Mouse (Mus musculus) common myeloid progenitor, adult 5-6 weeks (primary cell): ENCODE data around the gene Gm28051. TPM values are rescaled to one million over a fixed set of nuclear protein-coding genes. Genes with fewer than 3 reads are reported as not detected.

ENCODE experiments used
- ATAC-seq: replicated peaks from 2 replicates; pipeline ENCODE4 v1.8.0; 2016; ENCODE audit warnings: low read depth, mild to moderate bottlenecking, moderate TSS enrichment, inconsistent platforms; ENCODE audit not compliant: poor library complexity, severe bottlenecking
- total RNA-seq: library from RNA; stranded (forward); fragments of 200-1000, 187-1606 nt; gene quantifications from 2 replicates; pipeline ENCODE4 v1.2.3, GENCODE M21; 2017

Gene Gm28051
- total RNA-seq, 1 experiment from 2014 or later, result not detected

DNA sequence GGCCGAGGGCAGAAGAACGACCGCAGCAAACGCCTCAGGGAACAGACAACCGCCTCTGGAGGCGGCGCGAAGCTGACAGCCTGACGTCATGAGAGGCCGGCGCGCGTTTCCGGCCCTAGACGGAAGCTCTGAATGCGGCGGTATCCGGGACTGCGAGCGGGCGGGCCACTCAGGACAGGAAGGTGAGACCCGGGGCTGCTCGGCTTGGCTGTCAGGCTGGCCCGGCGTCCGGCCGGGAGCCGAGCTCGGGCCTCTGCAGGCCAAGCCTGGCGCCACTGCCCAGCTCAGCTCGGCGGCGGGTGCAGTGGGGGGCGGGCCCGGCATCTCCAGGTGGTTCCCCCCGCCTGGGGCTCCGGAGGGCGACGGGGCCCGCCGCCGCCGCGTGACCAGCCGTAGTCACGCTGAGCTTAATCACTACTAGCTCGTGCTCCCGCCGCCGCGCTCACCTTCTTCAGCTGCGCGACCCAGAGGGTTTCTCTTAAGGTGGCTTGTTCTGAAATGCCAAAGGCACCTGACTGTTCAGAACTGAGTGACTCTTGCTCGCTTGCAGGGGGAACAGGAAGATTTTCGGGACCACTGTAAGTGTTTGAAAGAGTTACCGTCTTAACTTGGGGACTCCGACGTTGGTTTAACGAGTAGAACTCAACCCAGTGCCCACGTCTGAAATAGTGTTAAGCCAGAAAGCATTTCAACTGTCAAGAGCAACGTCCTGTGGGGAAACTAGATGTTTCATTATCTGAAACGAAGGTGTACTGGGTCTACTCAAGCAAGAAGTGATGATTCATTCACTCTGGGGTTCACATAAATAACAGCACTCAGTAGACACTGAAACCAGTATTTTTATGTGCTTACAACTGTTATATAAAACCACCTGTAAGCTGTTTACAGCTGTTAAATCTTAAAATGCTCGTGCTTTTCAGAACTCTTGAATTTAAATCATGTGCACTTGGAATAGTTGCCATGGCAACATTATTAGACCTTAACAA is 13.7 kb downstream of the Gm28051 start, which contains the start of the genes Moap1 and Tmem251:
Moap1 (minus strand) TSS at position 73 of the 986 bp plus-strand sequence.
Tmem251 (plus strand) TSS at position 174 of the 986 bp plus-strand sequence.
- ATAC-seq, result peak; percentile 86

GRCm38 (mm10) chr12:102743036-102743588 is 14.5 kb downstream of the Gm28051 start:
- peak; percentile 1; the same call in 1 of the 2 replicates for ATAC-seq

DNA sequence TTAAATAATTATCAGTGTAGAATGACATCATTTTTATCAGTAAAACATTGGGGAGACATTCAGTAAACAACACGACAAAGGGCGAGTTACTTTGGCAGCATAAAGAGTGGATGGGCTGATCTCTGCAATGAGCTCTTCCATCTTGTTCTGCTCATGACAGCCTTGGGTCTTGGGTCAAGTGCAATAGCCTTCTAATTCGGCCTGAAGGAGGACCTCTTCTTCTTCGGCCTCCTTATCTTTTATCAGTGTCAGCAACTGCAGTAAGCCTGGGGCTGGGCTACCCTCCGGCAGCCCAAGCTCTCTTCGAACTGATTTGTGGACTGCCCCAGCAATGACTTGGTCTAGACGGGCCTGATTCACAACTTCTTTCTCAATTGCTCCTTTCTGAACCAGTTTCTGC is 15.5 kb downstream of the Gm28051 start:
- no peak for ATAC-seq

GRCm38 (mm10) chr12:102740285-102740684 is 17.3 kb downstream of the Gm28051 start:
- no peak for ATAC-seq

DNA sequence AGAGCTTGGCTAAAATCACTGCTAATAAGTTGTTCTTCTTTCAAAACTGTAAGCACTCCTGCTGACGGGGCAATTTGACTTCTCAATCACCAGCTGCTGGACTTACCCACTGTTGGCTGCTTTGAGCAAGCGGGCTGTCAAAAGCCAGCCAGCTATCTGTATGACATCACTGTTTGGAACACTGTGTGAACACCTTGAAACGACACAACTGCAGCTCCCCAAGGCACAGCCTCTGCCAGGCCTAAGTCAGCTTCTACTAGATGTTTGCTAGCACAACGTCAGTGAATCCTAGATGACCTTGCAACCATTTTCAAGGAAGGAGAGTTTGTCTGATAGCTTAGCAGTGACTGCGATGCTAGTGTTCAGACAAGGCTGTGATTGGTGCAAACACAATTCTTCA is 18.5 kb downstream of the Gm28051 start:
- ATAC-seq, result no peak

- peak; percentile 66 for ATAC-seq
Measured at GRCm38 (mm10) chr12:102733381-102733780, 24.2 kb downstream of the Gm28051 start.

GRCm38 (mm10) chr12:102730798-102731619 is 26.6 kb downstream of the Gm28051 start:
- no peak for ATAC-seq

DNA sequence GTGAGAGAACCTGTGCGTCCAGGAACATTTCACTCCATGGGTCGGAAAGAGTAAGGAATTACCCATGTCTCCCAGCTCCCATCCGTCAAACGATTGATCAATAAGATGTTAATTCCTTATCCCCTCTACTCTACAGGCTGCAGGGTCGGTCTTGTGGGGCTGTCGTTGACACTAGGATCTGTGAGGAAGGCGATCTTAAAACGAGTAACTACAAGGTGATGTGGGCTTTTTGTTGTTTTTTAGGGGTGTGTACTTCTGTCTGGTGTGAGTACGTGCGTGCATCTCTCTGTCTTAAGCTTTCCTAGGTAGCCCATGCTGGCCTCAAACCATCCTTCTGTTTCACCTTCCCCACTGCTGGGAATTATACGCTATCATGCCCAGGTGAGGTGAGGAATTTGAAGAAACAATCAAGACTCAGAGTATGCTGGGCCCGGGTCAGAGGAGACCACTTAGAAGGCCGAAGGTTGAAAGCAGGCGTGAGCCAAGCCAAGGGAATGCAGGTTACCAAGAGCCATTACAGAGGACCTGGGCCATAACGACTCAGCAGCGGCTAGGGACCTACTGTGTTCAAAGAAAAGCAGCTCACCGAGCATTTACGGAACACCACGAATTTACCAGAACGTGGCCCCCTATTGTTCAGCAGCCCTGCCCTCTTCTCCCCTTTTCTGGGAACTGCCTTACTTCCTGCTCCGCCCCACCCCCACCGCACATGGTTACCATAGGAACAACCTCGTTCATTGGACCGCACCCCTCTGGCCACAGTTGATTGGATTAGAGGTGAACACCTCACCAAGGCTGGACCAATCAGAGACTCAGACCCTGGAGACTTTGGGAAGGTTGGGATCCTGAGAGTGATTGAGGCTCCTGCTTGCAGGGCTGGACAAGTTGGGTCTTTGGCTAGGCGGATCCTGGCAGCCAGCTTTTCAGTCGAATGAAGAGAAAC is 27.4 kb downstream of the Gm28051 start:
- peak; percentile 93 for ATAC-seq

GRCm38 (mm10) chr12:102725761-102726175 is 31.8 kb downstream of the Gm28051 start:
- no peak for ATAC-seq

DNA sequence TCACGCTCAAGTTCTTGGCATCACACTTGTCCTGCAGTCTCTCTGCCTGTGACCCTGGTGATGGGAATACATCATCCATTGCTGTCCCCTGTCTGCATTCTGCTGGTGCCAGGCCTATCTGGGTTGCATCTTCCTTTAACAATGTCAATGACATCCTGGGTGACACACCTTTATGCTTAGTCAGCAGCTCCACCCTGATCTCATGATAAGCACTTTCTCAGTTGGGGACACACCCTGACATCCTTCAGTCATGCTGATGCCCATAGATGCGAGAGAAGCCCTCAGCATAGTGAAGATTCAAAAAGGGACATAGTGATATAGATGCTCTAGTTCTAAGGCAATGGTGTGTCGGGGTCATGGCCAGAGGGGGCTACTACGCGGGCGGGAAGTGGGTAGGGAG is 32.4 kb downstream of the Gm28051 start:
- ATAC-seq, result no peak

GRCm38 (mm10) chr12:102723861-102724260 is 33.7 kb downstream of the Gm28051 start:
- ATAC-seq, result no peak

GRCm38 (mm10) chr12:102722966-102723365 is 34.6 kb downstream of the Gm28051 start:
- ATAC-seq, result no peak

DNA sequence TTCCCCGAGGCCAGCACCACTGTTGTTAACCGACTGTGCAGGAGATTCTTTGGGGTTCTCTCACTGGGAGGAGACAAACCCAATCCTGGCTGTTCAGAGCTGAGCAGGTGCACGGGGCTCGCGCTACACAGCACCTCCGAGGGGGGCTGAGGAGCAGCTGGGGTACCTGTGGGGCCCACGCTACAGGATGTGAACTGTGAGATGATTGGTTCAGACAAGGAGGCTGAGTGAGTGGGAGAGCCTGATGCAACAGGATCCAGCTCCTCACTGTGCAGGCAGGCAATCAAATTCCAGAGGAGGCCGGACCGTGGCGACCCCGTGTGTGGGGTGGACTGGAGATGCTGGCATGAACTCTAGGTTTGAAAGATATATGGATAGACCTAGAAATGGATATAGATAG is 35.1 kb downstream of the Gm28051 start:
- ATAC-seq, result no peak

DNA sequence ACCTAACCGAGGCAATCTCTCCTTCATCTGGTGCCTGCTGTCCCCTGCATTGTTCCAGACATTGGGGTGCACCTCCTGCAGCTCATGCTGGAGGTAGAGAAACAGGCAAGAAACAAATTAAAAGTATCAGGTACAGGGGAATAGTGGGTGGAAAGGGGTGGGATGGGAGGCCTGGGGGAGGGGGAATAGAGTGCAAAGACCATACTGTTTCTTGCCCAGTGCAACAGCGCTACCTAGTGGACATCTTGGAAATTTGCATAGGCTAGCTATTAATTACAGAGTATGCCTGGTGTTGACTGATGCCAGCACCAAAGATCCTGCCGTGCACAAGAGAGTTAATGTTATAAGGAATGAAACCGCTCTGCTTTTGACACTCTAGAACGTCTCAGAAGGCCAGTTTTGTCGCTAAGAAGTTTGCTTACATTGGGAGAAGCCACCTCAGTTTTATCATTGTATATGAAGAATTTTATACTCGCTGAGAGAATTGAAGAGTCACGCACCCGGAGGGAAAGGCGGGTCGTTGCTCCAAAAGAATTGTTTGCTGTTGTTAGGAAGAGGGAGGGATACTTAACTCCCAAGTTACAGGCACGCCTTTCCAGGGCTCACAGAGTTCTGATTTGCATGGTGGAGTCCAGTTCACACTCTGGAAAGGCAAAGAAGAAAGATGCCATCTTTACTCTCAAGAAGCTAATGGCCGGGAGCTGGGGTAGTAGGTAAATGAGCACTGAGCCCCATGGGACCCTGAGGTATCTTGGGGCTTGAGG is 37.8 kb downstream of the Gm28051 start:
- peak; percentile 84 for ATAC-seq

DNA sequence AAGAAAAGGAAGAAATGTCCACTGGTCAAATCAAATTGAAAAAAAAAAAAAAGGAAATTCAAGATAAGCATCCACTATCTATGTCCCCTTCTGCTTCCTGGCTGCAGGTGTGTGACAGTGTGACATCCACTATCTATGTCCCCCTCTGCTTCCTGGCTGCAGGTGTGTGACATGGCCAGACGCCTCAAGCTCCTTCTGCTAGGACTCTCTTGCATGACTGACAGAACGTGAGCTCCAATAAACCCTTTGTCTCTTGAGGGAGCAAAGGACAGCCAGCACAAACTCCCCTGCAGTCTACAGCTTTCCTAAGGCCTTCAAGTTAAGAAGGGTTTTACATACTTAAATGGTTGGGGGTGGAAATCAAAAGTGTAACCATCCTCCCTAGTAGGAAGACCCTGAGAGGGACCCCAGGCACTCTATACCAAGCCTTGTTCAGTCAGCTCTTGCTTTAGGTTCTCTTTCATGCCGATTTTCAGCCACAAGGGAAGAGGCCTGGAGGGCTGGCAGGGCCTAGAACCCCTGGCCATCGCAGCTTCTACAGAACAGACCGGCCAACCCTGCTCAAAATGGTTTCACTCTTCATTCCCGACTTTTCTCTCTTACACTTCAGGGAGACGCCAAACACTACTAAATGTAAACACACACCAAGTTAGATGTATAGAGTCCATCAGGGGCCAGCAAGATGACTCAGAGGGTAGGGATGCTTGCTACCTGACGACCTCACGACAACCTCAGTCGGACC is 42.7 kb downstream of the Gm28051 start:
- ATAC-seq, result peak; percentile 17; the same call in 1 of the 2 replicates

DNA sequence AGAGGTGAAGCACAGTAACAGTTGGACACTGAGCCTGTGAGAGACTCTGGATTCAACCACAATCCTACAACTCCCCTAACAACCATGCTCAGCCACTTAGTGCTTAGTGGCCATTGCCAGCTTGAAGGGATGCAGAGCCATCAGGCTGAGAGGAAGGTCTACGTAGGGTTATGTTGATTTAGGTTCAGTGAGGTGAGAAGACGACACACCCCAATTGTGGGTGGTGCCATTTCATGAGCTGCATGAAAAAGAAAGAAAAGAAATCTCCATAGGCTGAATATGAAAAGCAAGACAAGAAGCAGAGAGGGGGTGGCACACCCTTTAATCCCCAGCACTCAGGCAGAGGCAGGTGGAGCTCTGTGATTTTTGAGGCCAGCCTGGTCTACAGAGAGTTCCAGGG is 43.4 kb downstream of the Gm28051 start:
- no peak for ATAC-seq

GRCm38 (mm10) chr12:102713153-102713865 is 44.3 kb downstream of the Gm28051 start:
- ATAC-seq, result peak; percentile 59; the same call in 1 of the 2 replicates
